Mouse (Mus musculus) gastrocnemius, postnatal 25 days (tissue): ENCODE results near the gene S100pbp. TPM values are rescaled to one million over a fixed set of nuclear protein-coding genes. Genes with fewer than 3 reads are reported as not detected.

Experiments used
- DNase-seq: peaks from one replicate; pipeline ENCODE4 v3.0.0; 2022
- long read RNA-seq, 2 experiments: library from polyadenylated mRNA; stranded (forward); transcript quantifications; one replicate each; pipeline ENCODE4 v2.0.0; 2021
- total RNA-seq, 2 experiments: library from RNA; stranded (reverse); gene quantifications; 1 replicate in 1 of 2; 2 replicates in 1 of 2; pipeline ENCODE4 v1.2.3; 2021

Gene S100pbp
- total RNA-seq: 1 to 10 TPM; 3.5 to 4.0 TPM
- long read RNA-seq, experiment 1, partial matches to known transcripts: 0 of 1 reads
- long read RNA-seq, experiment 1, other reads (novel, unspliced or antisense): 1 of 1 reads
- long read RNA-seq, experiment 2: 0 reads

GRCm38 (mm10) chr4:129189542-129190519, at the start of gene S100pbp, which contains the start of gene Yars:
Gene S100pbp, minus strand, starts transcription at chr4:129189727.
Gene Yars, plus strand, starts transcription at chr4:129189760.
- DNase-seq: peak; percentile 97

- DNase-seq: peak; percentile 63
Observed at GRCm38 (mm10) chr4:129239075-129239474, 49.5 kb upstream of the S100pbp start.

GRCm38 (mm10) chr4:129238579-129239016, 49.1 kb upstream of the S100pbp start:
- DNase-seq: no peak

DNA sequence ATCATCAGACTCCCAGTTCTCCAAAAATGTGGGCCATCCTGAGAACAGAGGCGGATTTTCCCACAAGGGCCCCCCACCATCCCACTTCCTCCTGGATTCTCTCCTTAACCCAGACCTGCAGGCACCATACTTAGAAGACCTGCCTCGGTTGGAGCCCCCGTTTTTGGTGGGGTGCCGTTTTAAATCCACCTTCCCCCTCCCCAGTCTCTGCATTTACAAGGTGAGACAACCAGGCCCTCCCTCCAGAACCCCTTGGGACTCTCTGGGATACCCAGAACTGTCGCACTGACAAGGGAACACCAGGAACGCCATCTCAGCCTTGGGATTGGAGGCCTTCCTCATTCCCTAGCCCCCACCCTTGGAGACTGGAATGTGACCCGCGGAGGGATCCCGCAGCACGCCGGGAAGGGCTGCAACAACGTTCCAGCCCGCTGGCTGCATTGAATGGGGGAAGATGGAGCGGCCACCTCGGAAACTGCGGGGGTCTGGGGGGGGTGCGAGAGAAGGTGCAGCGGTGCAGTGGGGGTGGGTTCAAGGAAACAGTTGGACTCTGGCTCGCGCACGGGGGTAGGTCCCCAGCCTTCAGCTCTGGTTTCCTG, 48.4 kb upstream of the S100pbp start:
- DNase-seq: no peak

DNA sequence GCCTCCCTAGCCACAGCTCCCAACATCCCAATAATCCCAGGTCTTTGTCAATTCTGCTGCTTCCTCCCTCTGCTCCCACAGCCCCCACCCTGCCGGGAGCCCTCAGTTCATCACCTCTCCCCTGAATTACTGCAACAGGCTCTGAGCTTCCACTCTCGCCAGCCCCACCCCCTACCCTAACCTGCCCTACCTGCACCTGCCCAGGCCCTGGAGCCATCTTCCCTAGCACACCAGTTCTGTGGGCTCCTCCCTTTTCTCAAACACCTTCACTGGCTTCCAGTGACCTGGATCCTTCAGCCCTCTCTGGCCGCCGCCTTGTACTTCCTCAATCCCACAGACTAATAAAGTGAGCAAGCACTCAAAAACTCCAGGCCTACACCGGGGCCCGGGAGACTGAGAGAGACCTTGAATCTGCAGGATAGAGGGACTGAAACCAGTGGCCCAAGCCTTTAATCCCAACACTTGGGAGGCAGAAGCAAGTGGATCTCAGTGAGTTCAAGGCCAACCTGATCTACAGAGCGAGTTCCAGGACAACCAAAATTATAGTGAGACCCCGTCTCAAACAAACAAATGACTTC, 46.8 kb upstream of the S100pbp start:
- DNase-seq: no peak

- no peak for DNase-seq
Observed at GRCm38 (mm10) chr4:129235147-129235546, 45.6 kb upstream of the S100pbp start.

- DNase-seq: no peak
Observed at GRCm38 (mm10) chr4:129234488-129234887, 45.0 kb upstream of the S100pbp start.

- no peak for DNase-seq
Observed at GRCm38 (mm10) chr4:129232561-129233360, 43.2 kb upstream of the S100pbp start.

DNA sequence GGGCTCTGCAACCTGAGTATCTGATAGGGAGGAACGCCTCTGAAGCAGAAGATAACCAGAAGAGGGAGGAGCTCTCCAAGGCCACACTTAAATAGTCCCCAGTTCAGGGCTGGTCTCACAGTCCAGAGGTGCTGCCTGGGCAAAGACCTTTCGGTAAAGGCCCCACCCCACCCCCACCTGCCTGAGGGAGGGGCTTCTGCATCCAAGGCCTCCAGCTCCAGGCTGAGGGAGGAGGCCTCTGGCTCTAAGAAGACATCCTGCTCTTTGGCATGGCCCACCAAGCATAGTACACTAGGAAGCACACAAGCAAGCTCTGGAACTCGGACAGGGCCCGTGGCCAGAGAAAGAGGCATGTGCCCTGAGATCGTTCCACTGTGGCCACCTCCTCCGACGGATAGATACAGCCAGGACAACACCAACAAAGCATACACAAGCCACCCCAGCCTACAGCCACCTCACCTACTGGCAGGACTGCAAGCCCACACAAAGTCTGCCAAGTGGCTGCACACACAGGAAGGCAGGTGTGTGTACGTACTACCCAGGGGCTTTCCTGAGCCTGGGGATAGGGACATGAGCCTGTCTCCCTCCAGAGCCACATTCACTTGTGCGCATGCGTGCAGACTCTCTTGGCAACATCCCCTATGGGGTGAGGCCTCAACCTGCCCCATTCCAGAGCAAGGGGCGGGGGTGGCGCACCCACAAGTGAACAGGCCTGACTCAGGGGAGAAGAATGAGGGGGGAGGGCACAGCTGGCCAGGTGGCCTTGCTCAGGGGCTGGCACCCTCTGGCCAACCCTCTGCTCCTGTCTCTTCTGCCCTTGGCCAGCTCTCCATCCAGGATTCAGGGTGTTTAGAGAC, 42.3 kb upstream of the S100pbp start:
- no peak for DNase-seq

DNA sequence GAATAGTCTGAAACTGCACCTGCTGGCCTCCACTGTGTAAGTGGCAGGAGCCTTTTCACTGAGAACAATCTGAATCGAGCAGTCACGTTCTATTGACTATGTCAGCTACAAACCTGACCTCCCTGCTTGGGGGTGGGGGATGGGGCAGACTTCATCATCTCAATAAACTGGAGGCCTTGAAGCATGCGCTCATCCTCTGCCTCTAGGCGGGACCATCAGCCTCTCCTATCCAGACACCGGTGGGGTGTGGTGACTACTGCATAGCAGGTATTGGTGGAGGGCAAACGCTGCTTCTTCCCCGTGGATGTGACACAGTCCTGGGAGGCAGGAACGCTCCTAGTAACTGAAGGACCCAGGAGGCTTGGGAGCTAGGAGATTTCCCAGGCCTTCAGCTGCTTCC, 41.4 kb upstream of the S100pbp start:
- no peak for DNase-seq

DNA sequence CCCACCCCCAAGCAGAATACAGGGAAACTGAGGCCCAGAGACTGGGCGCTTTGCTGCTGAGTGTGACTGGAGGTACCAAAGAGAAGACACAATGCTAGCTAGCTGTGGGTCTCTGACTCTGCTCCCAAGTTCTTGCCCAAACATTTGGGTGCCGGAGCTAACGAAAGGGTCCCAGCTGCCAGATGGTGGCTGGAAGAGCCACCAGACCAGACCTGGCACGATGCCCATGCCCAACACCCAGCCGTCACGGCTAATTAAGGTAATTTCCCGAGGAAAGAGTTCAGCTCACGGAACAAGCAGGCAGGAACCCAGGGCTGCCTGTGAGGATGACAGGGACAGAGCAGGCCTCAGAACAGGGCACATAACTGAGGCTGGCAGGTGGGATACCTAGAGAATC, 38.5 kb upstream of the S100pbp start:
- DNase-seq: no peak

GRCm38 (mm10) chr4:129227170-129227984, 37.9 kb upstream of the S100pbp start:
- no peak for DNase-seq

DNA sequence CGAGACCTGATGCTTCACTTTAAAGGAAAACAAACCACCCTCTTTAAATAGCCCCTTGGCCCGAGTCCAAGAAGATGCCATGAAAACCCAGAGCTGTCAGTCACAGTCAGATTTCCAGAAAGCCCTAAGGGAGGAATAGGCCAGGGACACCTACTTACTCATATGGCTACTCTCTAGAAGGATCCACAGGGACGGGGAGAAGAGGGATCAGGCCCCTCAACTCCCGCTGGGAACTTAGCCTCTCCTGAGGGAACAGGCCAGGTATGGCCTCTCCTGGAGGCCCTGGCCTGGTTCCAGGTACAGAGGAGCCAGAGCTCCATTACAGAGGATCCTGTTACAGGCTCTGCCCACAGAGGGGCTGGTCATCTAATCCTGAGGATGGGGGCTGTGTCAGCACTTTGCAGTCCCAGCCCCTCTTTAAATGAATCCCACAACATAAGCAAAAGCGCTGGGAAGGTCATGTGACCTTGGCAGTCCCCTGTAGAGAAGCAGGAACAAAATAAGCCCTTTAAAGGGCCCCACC, 37.0 kb upstream of the S100pbp start:
- DNase-seq: no peak

DNA sequence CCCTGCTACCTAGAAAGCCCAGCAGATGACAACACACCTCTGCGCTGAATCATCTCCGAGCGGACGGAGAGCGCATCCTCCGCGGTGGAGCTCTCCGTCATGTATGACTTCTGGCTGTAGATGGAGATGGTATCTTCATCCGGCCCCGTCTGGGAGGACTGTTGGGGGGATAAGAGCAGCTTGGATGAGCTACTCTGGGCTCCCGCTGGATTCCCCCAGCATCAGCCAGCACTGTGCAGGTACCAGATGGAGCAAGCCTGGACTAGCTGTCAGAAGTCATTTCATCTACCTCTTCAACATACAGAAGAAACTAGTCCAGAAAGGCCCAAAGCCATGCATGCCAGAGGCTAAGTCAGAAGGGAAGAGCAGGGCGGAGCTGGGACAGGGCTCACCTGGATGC, 35.8 kb upstream of the S100pbp start:
- no peak for DNase-seq

DNA sequence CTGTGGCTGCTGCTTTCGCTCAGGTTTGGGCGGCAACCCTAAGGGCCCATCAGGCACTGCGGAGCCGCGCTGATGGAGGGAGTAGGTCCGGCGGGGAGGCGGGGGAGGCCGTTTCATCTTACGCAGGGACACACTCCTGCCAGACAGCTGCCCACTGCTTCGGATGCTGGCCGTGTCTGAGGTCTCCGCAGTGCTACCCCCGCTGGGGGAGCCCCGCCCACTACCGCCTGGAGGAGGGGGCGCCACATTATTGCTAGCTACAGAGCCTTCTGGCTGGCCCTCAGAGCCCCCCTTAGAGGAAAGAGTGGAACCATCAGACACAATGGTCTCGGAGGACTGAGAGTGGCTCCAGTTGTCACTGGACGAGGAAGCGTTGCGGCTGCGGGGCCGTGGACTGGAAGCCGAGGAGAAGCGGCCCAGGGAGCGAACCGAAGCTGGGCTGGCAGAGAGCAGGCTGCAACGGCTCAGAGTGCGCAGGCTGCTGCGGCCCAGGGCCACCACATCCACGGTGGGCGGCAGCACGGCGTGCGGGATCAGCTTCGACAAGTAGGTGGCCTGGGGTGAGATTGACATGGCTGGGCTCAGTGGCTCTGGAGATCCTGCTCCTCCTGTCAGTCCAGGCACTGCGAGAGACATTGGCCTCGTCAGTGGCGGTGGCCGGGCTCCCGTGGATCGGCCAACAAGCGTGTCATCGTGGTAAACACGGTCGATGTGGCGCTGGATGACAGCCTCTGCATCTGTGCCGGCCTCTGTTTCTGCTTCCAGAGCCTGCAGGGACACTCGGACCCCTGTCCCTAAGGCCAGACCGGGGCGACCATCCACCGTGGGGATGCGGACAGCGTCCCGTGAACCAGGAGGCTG, 34.1 kb upstream of the S100pbp start:
- no peak for DNase-seq

- peak; percentile 42 for DNase-seq
Observed at GRCm38 (mm10) chr4:129222019-129222925, 32.7 kb upstream of the S100pbp start.
